Mouse (Mus musculus) adrenal gland, adult 10 weeks (tissue): Measurements from ENCODE around the gene Alox8. TPM values are rescaled to one million over a fixed set of nuclear protein-coding genes. Genes with fewer than 3 reads are reported as not detected.

Source experiments
- polyA plus RNA-seq: library from polyadenylated mRNA; stranded (reverse); fragments of 350-450 nt; fragmentation: Illumina TruSeq; extraction: RNeasy Lipid Tissue Mini Kit (QIAGEN cat#74804); gene quantifications from one replicate; pipeline ENCODE4 v1.2.3, GENCODE M21; 2014; ENCODE audit warnings: low read depth, low replicate concordance

Gene Alox8
- not detected for polyA plus RNA-seq

GRCm38 (mm10) chr11:69197743-69198142 is at the start of gene Alox8:
TSS of gene Alox8 (minus strand) at chr11:69197843.

GRCm38 (mm10) chr11:69236926-69237260 is 39.2 kb upstream of the Alox8 start, which contains the start of gene Gucy2e:
TSS of gene Gucy2e (minus strand) at chr11:69237036.

GRCm38 (mm10) chr11:69156800-69157199 is 40.8 kb downstream of the Alox8 start, which contains the start of gene Alox12b:
TSS of gene Alox12b (plus strand) at chr11:69156989.

Other genes with a start within 250 kb of the Alox8 start
- 6.4 TPM for gene Arhgef15, start 240.4 kb downstream of the Alox8 start, polyA plus RNA-seq
- gene Slc25a35, start 229.7 kb downstream of the Alox8 start, polyA plus RNA-seq: 28.6 TPM
- gene Rangrf, start 222.7 kb downstream of the Alox8 start, polyA plus RNA-seq: 6.2 TPM
- gene Pfas, start 189.4 kb downstream of the Alox8 start, polyA plus RNA-seq: 8.0 TPM
- 7.3 TPM for gene Ctc1, start 181.9 kb downstream of the Alox8 start, polyA plus RNA-seq
- gene Aurkb, start 152.2 kb downstream of the Alox8 start, polyA plus RNA-seq: 1.4 TPM
- 5.8 TPM for gene Borcs6, start 138.1 kb downstream of the Alox8 start, polyA plus RNA-seq
- 4.5 TPM for gene Tmem107, start 127.0 kb downstream of the Alox8 start, polyA plus RNA-seq
- gene Vamp2, start 109.4 kb downstream of the Alox8 start, polyA plus RNA-seq: 120 TPM
- 0.58 TPM for gene Per1, start 102.6 kb downstream of the Alox8 start, polyA plus RNA-seq
- not detected for gene Hes7, start 77.4 kb downstream of the Alox8 start, polyA plus RNA-seq
- not detected for gene 9130213A22Rik, start 75.3 kb downstream of the Alox8 start, polyA plus RNA-seq
- gene Aloxe3, start 71.9 kb downstream of the Alox8 start, polyA plus RNA-seq: 0.17 TPM
- gene Alox12b, start 40.9 kb downstream of the Alox8 start, polyA plus RNA-seq: not detected
- gene Gucy2e, start 39.2 kb upstream of the Alox8 start, polyA plus RNA-seq: not detected
- 1.8 TPM for gene Cntrob, start 125.9 kb upstream of the Alox8 start, polyA plus RNA-seq
- gene Trappc1, start 126.1 kb upstream of the Alox8 start, polyA plus RNA-seq: 58.0 TPM
- 14.0 TPM for gene Kcnab3, start 128.4 kb upstream of the Alox8 start, polyA plus RNA-seq
- 15.8 TPM for gene Rnf227, start 142.6 kb upstream of the Alox8 start, polyA plus RNA-seq
- gene Chd3, start 171.6 kb upstream of the Alox8 start, polyA plus RNA-seq: 10.1 TPM
- gene Naa38, start 197.6 kb upstream of the Alox8 start, polyA plus RNA-seq: 7.9 TPM
- gene Cyb5d1, start 197.8 kb upstream of the Alox8 start, polyA plus RNA-seq: 62.7 TPM
- gene Tmem88, start 200.4 kb upstream of the Alox8 start, polyA plus RNA-seq: 1.5 TPM
- 3.8 TPM for gene Kdm6b, start 215.8 kb upstream of the Alox8 start, polyA plus RNA-seq